Mouse (Mus musculus) liver, postnatal 0 days (tissue): ENCODE results near the gene Slc39a10. TPM values are rescaled to one million over a fixed set of nuclear protein-coding genes. Genes with fewer than 3 reads are reported as not detected.
"Not testable (repeated sequence)": the region's sequence is repeated elsewhere in the genome, so short reads cannot be mapped to it uniquely, and the experiment has no call there.

Source experiments
- ATAC-seq: fragments of 200-750 bp; cut with Nextera tagmentation; 2 replicates; pipeline ENCODE4 v1.8.0; 2017; ENCODE audit warnings: mild to moderate bottlenecking, moderate library complexity
- DNase-seq: peaks from one replicate; pipeline ENCODE4 v3.0.0-alpha.2; 2016
- H3K27ac ChIP-seq: fragments of 300-500 bp; sonication (generic); 2 replicates; pipeline ENCODE4 v1.5.1; 2014; ENCODE audit warnings: antibody characterized with exemption, moderate library complexity, mild to moderate bottlenecking, low read depth
- H3K27me3 ChIP-seq: fragments of 300-500 bp; sonication (generic); 2 replicates; pipeline ENCODE4 v1.6.1; 2014; ENCODE audit warnings: low read length, control low read depth, mixed read lengths; ENCODE audit not compliant: insufficient read depth
- H3K36me3 ChIP-seq: fragments of 300-500 bp; sonication (generic); replicated peaks from 2 replicates; pipeline ENCODE4 v1.6.1; 2014; ENCODE audit warnings: mild to moderate bottlenecking, control low read depth, low read length, moderate library complexity, mixed read lengths; ENCODE audit not compliant: insufficient read depth
- H3K4me1 ChIP-seq: fragments of 300-500 bp; sonication (generic); 2 replicates; pipeline ENCODE4 v1.6.1; 2014; ENCODE audit warnings: antibody characterized with exemption, mild to moderate bottlenecking, control low read depth; ENCODE audit not compliant: insufficient read depth
- H3K4me2 ChIP-seq: fragments of 300-500 bp; sonication (generic); 2 replicates; pipeline ENCODE4 v1.6.1; 2014; ENCODE audit warnings: low read depth, mild to moderate bottlenecking, low read length, moderate library complexity, mixed read lengths
- H3K4me3 ChIP-seq: fragments of 300-500 bp; sonication (generic); 2 replicates; pipeline ENCODE4 v1.5.1; 2014; ENCODE audit warnings: low read depth, low read length
- H3K9ac ChIP-seq: fragments of 300-500 bp; sonication (generic); replicated peaks from 2 replicates; pipeline ENCODE4 v1.6.1; 2014; ENCODE audit warnings: mild to moderate bottlenecking, moderate library complexity
- H3K9me3 ChIP-seq: fragments of 300-500 bp; sonication (generic); 2 replicates; pipeline ENCODE4 v1.6.1; 2016; ENCODE audit warnings: mild to moderate bottlenecking, control low read depth, low read length, mixed read lengths
- CTCF ChIP-seq: sonication (generic); IDR thresholded peaks from 2 replicates; pipeline ENCODE4 v1.5.1; 2016; ENCODE audit warnings: antibody characterized with exemption, low read depth
- WGBS: fragments of 180-500 bp; shearing (Covaris S2); extraction: QIAGEN DNeasy Blood & Tissue Kit; methylation state at CpG from one replicate; pipeline ENCODE4 v1.1.7; 2014; ENCODE audit not compliant: insufficient replicate concordance; 5-methylcytosine and 5-hydroxymethylcytosine counted together
- polyA plus RNA-seq: library from polyadenylated mRNA; unstranded; fragments of >200 nt; fragmentation: Nextera tagmentation; extraction: Ambion mirVana; gene quantifications from 2 replicates; pipeline ENCODE4 v1.2.1, GENCODE M21; 2015

Slc39a10 gene
- polyA plus RNA-seq, 1 experiment from 2014 or later: 2.4 TPM

DNA sequence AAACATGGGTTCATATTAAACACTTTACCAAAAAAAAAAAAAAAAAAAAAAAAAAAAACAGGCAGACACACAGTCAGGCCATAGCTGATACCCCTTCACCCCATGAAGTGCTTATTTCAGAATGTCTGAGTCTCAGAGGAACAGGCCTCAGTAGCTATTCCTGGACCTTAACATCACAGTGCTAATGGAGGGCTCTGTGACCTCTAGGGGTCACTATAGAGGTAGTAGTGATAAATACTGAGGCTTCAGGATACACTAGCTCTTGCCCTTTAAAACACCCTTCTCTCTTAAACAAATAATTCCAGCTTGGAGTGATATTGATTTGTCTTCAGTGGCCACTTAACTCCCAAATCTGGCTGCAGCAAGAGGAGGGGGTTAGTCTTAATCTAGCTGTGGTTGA, 123.3 kb downstream of the Slc39a10 start:
- not testable (repeated sequence) for H3K4me3 ChIP-seq, H3K9ac ChIP-seq, H3K4me1 ChIP-seq, H3K27me3 ChIP-seq, H3K36me3 ChIP-seq, DNase-seq, H3K27ac ChIP-seq, H3K4me2 ChIP-seq, H3K9me3 ChIP-seq
- peak; percentile 36; the same call in 1 of the 2 replicates for ATAC-seq
- peak; percentile 34 for TF ChIP-seq CTCF

DNA sequence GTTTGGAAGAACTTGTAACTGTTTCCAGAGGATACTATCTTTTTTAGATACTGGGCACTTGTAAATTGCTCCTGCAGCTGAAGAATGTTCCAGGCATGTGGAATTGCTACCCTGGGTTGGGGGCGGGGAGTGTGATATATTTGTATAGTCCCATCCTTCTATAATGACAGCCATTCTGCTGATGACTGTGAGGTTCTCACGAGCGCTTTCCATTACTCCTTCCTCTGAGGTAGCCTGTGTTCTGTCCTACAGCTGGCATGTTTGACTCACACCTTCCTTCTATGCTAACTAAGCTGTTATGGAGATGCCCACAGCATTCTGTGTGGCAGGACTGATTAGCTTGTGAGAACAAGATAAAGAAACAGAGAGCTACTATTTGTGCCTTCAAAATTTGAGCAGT, 128.1 kb downstream of the Slc39a10 start:
- H3K9ac ChIP-seq, H3K9me3 ChIP-seq, ATAC-seq, H3K4me1 ChIP-seq, H3K4me2 ChIP-seq, H3K27me3 ChIP-seq, H3K4me3 ChIP-seq, DNase-seq, H3K27ac ChIP-seq, H3K36me3 ChIP-seq: not testable (repeated sequence)
- 66% methylated on average over 3 of the region's 3 CpGs for WGBS
